Mouse (Mus musculus) testis, postnatal 14 days (tissue): ENCODE results near the gene Dmtf1.
"Not testable (repeated sequence)": the region's sequence is repeated elsewhere in the genome, so short reads cannot be mapped to it uniquely, and the experiment has no call there.

Experiments
- DNase-seq: peaks from one replicate; pipeline ENCODE4 v3.0.0; 2021; ENCODE audit warnings: low spot score

Gene Dmtf1

DNA sequence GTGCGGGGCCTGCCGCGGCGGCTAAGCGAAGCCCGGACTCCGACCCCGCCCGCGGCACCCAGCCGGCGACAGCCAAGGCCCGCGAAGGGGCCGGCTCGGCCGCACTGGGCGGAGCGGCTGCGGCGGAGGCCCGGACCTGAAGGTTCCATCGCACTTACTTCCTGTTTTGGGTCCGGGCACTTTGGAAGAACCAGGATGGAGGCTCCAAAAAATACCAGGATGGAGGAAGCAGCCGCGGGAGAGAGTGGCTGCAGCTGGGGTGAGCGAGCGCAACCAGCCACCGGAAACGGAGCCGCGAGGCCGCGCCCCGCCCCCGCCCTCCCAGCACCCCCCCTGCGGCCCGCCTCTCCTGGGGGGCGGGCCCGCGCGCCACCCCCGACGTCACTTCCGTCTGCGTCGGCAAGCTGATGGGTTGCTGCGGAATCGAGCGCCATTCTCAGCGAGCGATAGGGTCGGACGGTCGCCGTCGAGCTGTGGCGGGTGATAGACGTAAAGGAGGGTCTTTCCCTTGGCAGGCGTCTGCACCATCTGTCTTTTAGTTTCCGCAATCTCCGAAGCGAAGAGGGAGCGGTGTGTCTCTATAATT, at the start of gene Dmtf1:
TSS of gene Dmtf1 (minus strand) at position 321 of the 586 bp plus-strand sequence.
- DNase-seq: peak; percentile 92

DNA sequence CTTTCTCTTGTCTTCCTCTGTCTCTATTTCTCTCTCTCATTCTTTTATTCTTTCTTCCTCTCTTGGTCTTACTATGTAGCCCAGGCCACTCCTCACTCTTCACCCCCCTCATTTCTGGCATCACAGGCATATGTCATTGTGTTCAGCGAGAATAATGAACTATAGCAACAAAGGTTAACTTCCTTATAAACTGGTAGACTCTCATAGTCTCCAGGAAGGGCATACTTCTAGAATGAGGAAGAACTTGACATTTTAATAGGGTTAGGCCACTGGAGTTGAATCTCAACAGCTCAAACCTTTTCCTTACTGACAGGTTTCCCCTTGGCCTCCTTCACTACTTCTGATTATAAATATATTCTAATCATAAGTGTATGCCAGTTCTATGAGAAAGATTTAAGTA, 24.9 kb upstream of the Dmtf1 start:
- no peak for DNase-seq

DNA sequence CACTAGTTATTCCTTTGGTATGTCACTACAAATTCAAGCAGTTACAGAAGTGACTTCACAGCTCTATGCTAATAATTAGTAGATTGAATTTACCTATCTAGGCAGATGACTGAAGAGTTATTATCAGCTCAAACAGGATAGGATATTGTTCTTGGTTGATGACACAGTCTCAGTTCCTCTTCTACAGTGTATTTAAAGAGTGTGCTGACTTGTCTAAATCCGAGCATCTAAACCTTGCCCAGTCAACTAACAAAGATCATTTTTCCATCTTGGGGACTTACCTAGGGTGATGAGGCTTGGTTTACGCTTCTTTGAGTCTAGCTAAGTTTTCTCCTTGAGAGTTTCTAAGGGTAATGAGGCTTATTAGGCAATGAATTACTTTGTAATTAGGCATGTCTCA, 11.7 kb upstream of the Dmtf1 start:
- DNase-seq: no peak

DNA sequence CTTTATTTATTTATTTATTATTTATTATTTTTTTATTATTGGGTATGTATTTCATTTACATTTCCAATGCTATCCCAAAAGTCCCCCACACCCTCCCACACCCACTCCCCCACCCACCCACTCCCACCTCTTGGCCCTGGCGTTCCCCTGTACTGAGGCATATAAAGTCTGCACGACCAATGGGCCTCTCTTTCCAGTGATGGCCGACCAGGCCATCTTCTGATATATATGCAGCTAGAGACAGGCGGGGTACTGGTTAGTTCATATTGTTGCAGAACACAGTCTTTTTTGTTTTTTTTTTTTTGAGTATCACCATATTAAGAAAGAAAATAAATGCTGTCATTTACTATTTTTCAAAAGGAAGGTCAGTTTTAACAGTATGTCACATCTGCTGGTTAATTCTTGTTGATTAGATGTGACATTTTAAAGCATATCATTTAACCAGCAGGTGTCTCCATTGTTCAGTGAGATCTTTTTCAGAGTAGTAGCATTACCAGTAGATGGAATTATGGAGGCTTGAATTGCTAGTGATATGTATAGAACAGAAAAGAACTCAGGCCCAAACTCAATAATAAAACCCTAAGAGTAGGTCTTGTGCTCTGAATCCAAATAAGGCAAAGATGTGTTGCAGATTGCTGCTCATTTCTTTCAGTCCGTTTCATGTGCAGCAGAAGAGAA, 7.9 kb upstream of the Dmtf1 start:
- DNase-seq: not testable (repeated sequence)

DNA sequence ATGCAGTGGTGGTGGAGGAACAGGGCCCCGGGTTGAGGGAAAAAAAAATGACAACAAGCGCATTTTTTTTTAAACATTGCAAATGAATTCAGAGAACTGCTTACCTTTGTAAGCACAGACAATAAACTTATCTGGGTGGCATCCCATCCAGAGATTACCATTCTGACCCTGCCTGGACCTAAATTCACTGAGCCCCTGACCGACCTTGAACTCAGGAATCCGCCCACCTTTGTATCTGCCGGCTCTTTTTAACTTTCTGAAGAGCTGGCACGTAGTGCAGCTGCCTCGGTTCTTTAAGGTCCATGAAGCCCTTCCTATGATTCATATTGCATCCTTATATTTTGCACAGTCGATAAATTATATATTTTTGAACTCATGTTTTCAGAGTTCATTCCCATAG, 4.8 kb upstream of the Dmtf1 start:
- no peak for DNase-seq

DNA sequence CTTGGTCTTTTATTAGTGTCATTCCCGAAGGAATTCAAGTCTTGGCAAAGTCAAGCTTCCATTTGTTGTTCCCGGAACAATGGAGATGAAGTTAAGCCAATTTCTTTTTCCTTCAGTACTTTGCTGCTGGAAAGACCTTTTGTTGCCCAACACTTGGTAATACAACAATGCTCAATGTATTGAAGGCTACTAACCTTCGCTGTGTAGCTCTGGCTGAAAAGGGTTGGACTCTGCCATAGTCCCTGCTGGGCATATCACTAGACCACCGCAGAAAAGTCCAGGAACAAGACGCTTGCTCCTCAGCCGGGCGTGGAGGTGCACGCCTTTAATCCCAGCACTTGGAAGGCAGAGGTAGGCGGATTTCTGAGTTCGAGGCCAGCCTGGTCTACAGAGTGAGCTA, 3.6 kb upstream of the Dmtf1 start:
- DNase-seq: not testable (repeated sequence)

DNA sequence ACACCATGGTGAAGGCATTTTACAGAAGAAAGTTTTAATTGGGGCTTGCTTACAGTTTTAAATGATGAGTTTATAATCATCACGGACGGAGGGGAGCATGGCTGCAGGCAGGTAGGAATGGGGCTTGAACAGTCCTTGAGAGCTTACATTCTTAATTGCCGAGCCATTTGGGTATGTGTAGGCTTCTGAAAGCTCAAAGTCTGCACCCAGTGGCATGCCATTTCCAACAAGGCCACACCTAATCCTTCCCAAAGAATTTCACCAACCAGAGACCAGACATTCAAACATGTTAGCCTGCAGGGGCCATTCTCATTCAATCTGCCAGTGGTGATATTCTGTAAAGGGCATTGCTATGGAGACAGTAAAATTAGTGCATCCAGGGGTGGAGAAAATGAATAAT, 1.8 kb upstream of the Dmtf1 start:
- DNase-seq: no peak

DNA sequence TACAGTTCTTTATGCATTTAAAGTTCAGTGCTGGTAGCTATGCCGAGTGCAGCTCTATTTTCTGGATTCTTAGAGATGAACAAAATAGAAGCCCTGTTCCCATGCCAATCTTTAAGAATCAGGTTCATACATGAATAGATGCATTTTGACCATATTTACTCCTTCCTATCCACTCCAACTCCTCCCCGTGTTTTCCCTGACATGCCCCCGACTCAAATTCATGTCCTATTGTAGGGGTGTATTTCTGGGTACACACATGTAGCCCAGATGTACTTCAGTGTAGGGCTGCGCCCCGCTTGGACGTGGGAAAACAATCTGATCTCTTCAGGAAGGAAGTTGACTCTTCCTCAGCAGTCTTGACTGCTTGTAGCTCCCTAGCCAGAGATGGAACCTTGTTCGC, 512 bp upstream of the Dmtf1 start:
- no peak for DNase-seq

DNA sequence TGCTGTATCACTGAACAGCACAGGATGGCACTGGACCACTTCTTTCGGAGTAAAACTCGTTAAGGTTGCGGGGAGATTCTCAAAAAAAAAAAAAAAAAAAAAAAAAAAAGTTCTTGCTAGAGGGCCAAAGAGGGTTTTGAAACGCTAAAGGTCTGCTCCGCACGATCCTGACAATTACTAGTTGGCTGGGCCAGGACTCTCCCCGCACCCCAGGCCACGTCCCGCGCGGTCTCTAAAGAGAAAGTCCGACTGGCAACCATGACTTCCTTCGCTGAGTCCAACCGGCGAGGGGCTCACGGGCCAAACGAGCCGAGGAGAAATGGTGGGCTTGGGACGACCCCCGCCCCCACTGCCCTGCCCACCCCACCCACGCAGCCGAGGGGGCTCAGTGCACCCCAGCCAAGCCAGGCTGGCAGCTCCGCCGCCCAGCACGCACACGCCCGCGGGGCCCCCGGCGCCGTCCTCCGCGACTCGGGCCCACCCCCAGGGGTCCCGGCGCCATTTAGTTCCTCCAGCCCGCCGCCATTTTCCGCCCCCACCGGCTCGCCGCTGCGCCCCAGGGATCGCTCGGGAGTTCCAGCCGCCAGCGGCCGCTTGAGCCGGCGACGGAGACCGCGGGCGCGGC, 633 bp downstream of the Dmtf1 start:
- peak; percentile 64 for DNase-seq

DNA sequence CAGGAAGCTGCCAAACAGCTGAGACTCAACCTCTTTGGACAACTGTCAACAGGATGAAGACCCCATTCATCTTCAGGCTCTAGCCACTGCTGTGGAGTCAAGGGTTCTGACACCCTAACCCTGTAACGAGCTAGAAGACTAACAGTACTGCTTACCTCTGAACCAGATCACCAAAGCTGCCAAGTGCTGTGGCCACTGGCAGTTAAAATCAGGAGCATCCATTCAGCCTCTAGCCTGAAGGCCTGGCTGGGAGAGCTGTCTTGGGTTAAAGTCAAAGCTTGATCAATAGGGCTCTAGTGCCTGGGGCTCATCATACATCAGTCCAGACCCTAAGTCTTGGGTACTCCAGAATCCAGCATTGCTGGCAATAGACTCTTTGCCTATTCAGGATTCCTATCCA, 4.2 kb downstream of the Dmtf1 start:
- no peak for DNase-seq

DNA sequence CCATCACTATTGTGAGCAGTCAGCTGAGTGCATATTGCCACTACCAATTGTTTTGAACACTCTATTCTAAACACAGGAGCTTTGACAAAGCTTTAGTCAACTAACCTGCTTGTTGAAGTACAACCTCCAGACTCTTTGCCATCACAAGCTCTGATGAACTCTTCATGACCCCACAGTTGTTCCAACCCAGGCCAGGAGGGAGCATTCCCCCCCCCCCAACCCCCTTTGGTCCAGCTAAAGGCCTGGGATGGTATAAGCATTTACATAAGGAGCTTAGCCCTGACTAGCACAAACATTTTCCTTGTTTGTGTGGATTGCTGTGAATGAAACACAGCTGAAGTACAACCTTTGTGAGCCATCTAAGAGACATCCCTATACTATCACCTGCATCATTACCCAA, 4.8 kb downstream of the Dmtf1 start:
- DNase-seq: no peak

DNA sequence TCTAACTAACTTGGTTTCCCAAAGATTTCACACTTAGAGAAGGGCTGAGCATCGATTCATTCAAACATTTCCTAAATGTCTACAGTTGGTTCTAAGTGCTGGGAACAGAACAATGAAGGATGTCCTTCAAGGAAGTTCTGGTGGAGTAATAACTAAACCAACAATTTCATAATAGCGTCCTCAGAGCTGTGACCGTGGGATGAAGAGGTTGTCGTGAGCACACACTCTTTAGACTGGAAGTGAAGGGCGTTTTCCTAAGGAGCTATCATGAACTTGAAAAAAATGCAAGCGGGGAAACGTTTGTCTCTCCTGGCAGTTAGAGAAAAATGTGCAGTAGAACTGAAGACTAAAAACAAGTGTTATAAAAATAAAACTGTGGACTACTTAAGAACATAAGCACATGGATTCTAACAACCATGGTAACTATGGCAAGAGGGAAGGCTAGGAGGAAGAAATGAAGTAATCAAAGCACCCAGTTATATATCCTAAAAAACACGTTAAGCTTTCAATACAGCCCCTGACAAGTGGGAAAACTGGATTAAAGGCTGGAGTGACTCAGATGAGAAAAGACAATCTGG, 12.2 kb downstream of the Dmtf1 start:
- no peak for DNase-seq

DNA sequence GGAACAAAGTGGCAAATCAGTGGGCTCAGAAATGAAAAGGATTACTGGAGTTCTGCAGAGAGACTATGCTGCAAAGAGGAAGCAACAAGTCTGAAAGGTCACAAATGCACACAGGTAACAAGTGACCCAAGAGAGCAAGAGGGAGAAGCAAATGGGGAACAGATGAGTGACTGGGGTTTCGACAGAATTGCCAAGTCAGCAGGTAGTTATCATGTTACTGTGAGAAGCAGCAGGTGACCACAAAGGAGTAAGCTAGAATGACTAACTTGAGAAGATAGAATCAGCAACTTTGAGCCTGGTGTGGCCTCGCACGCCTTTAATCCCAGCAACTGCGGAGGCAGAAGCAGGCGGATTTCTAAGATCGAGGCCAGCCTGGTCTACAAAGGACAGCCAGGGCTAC, 19.2 kb downstream of the Dmtf1 start:
- DNase-seq: no peak

DNA sequence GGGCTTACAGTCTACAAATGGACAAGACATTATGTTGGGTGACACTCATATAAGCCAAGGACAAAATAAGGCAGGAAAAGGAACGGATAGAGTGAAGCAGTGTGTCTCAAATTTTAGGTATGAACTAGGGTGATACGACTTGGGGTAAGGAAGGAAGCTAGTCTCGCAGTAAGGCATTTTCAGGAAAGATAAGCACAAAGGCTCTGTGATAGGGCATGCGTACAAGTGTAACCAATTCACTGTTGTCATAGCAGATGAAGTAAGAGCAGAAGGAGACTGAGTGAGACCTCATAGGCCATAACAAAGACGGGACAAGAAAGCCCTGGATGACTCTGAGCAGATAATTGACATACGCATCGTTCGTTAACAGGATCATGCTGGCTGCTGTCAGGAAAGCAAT, 20.9 kb downstream of the Dmtf1 start:
- DNase-seq: no peak

DNA sequence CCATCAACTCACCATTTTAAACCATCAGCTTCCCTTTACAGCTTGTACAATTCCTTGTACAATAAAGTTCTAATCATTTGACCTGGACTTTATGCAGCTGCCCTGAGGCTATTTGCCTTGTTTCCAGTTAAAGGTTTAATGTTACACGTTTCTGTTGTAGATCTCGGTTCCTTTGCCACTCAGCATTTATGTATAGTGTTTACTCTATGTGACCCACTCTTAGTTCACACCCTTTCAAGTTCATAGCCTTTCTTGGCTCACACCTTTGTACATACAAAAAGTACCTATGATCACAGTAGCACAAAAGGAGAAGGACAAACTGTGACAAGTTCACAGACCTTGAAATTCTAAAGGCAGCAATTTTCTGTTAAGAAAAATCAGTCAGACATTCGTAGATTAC, 26.0 kb downstream of the Dmtf1 start:
- no peak for DNase-seq

DNA sequence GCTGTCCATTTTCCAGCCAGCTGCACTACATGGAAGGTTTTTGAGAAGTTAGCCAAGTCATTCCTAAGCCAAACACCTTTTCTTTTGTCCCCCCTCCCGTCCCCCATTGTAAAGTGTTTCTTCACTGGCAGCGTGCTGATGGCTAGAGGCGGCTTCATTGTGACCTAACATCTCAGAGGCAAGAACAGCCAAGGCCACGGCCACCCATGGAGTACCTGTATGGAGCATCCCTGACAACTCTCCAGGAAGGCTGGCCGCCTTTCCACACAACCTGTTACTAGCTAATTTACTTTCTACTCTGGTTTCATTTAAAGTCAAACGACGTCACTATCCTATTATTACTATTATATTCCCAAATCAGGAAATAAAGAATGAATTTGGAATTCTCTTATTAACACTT, 29.8 kb downstream of the Dmtf1 start:
- no peak for DNase-seq

DNA sequence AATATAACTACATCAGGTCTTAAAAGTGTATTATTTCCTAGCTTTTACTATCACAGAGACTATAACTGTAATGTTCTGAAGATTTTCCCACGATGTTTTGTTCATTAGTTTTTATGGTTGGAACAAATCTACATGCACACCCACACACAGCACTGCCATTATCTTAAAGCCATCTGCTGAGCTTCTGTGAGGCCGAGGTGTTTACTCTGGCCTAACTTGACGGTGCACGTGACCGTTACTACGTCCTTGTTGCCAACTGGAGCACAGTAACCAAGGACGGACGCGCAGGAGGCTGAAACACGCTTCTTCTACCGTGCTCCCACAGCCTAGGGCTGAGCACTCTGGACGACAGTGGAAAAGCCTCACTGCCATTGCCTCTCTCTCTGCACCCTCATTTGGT, 33.0 kb downstream of the Dmtf1 start:
- no peak for DNase-seq

DNA sequence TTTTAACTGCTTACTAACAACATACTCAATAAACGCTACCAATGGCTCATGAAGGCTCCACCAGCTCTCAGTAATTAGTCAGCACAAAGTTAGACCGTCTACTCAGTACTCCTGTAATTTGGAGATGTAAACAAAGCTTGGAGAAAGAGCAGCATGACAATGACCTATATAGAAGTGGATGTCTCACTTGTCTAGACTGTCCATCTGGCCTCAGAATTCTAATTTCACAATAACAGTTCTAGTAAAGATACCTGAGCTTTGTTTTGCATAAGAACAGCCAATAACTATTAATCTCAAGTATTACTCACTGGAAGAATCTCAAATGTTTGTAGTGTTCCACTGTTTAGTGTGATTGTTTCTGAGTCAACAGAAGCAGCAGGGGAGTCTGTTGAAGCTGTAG, 37.4 kb downstream of the Dmtf1 start:
- DNase-seq: no peak

DNA sequence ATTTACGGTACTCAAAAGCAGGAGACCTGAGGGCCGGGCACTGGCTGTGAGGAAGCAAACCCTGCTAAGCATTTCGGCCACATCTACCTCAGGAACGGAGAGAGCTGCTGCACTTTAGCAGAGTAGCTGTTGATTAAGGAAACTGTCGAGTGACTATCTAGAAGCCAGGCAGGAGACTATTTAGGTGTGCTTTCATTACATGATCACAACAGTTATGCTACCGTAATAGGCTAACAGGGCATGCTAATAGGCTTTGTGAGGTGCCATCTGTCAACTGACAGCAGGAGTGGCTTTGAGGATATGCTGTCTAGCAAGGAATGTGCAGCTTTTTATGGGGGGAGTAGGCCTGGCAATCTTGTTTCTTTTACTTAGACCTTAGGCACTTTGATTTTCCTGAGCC, 47.4 kb downstream of the Dmtf1 start:
- no peak for DNase-seq

DNA sequence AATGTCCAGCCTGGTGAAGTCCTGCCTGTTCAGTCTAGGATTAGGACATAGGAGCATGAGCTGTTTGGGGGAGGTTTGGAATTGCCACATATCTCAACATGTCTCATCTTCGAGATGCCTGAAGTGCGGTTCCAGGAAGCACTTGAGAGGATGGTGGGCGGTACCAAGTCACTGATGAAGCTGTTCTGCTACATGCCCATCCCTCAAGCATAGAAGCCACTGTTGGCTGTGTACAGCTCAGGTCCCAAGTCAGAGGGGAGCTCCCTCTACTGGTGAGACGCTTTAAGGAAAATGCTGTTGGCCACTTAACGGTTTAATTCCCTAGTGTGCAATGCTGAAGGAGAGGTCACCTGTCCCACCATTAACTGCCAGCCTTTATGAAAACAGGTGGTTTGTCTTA, 49.8 kb downstream of the Dmtf1 start:
- no peak for DNase-seq

DNA sequence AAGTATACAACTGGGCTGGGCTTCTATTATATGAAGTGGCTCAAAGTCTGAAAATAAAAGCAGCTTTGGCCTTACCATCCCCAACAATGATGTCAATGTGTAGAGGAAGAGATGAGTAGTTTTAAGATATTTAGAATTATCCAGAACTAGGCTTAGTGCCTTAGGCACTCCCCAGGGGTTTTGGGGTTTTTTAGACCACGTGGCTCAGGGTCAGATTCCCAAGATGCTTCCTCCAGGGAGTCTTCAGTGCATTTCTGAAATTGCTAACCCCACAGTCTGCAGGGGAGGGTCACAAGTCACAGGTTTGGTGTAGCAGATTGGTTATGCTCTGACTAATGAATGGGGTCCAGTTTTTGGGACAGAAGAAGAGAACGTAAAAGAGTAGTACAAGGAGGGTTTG, 50.3 kb downstream of the Dmtf1 start:
- DNase-seq: no peak

DNA sequence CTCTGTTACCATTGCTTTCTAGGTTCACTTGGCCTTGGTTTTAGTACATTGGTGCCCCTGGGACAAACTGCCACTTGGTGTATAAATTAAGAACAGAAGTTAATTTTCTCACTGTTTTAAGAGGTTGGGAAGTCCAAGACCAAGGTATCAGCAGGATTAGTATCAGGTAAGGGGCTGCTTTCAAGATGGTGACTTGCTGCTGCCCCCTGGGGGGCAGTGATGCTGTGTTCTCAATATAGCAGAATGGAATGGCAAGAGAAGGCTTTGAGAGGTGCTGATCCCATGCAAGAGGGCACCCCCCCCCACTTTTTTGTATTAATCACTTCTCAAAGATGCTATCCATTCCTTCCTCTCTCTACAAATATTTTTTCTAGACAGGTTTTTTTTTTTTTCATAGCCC, 52.0 kb downstream of the Dmtf1 start:
- no peak for DNase-seq

DNA sequence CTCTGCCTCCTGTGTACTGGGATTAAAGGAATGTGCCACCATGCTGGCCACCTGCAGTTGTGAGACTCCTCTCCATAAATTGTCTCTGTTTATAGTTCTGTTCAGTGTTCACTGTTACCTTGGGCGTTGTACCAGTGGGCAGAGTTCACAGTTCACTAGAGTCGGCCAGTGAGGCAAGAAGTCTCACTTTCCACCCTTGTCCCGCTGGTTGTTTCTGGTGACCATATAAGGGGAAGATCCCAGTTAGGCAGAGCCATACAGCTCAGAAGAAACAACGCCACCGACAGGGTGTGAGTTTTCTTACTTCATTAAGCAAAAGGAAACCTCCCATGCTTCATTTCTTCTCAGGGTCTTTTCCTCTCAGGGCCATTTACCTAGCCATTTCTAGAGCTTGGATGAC, 53.1 kb downstream of the Dmtf1 start:
- no peak for DNase-seq
